Mouse (Mus musculus): ENCODE data around the gene Trim14.
A peak's percentile ranks its signal among the peaks of the same experiment; 100 is the strongest.
"Not testable (repeated sequence)": the region's sequence is repeated elsewhere in the genome, so short reads cannot be mapped to it uniquely, and the experiment has no call there.

The Trim14 gene

DNA sequence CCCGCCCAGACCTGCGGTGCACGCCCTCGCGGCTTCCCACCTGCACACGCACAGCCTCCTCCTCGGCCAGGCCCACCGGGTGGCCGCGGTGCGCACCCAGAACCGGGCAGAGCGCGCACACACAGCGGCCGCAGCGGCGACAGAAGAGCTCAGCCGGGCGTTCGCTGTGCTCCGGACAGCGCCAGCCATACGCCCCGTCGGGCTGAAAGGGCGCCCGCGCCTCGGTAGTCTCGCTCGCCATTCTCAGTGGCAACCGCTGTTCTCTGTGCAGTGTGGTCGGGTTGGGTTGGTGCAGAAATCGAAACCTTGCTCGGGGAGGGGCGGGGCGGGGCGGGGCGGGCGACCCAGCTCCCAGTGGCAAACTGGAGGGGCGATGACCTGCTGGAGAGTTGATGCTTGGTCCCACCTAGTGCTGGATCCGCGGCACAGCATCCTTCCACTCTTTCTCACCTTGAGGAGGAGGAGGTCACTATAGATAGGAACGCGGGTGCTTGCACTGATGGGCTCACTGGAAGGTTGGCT, at the start of gene Trim14:
Gene Trim14 (minus strand): TSS at position 302 of the 522 bp plus-strand sequence.
- no peak for DNase-seq

DNA sequence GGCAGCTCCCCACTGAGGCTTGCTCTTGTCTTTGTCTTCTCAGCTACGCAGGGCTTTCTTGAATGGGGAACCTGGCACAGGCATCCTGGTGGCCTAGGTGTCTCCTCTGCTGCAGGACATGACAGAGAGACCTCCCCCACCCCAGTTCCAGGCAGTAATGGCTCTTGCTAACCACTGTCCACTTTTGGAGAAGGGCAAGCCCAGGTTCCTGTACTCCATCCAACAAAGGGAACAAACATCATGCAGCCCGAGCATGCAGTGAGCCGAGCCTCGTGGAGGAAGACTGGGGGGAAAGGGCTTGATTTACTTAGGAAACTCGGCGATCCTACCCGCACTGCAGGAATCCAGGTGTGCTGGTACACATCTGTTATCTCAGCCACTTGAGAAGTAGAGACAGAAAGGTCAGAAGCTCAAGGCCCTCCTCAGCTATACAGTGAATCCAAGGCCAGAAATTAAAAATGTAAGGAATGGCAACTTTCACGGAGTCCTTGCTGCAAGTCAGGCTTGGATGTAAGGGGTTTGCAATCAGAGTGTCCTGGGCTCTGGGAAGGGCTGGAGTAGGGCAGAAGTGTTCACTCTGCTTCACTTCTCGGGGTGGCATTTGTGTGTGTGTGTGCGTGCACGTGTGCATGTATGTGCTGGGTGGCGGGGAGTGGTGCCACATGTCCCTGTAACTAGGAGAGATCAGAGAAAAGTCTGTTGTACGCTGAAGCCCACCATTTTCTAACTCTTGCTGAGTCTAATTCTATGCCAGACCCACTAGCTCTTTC, 49.3 kb upstream of the Trim14 start:
- DNase-seq: no peak

DNA sequence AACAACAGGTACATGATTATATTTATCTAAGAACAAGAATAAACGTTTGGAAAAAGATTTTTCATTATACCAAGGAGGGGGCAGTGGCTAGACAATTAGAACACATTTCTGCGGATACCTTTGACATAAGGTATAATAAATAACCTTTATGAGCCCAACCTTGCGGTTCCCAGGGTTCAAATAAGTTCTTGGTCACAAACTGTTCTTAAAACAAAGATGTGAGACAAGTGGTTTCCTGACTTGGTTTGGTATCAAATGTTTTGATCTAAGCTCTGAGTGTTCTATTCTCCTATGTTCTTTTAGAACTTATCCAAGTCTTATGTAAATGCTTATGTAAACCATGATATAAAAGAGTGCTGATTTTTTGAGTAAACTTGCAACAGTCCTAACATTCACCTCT, 48.6 kb upstream of the Trim14 start:
- DNase-seq: not testable (repeated sequence)

DNA sequence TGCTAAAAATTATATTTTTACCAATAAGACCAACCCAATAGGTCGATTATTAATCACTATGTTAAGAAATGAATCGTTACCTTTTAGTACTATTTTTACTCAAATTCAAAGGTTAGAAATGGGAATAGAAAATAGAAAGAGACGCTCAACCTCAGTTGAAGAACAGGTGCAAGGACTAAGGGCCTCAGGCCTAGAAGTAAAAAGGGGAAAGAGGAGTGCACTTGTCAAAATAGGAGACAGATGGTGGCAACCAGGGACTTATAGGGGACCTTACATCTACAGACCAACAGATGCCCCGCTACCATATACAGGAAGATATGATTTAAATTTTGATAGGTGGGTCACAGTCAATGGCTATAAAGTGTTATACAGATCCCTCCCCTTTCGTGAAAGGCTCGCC, 48.1 kb upstream of the Trim14 start:
- not testable (repeated sequence) for DNase-seq

DNA sequence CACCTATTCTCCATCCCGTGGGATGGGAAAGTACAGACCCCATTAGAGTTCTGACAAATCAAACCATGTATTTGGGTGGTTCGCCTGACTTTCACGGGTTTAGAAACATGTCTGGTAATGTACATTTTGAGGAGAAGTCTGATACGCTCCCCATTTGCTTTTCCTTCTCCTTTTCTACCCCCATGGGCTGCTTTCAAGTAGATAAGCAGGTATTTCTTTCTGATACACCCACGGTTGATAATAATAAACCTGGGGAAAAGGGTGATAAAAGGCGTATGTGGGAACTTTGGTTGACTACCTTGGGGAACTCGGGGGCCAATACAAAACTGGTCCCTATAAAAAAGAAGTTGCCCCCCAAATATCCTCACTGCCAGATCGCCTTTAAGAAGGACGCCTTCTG, 46.1 kb upstream of the Trim14 start:
- not testable (repeated sequence) for DNase-seq

DNA sequence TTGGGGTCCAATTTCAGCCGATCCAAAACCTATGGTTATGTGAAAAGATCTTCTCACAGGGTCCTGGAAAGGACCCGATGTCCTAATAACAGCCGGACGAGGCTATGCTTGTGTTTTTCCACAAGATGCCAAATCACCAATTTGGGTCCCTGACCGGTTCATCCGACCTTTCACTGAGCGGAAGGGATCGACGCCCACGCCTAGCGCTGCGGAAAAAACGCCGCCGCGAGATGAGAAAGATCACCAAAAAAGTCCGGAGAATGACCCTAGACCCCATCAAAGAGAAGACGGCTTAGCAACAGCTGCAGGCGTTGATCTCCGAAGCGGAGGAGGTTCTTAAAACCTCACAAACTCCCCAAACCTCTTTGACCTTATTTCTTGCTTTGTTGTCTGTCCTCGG, 45.6 kb upstream of the Trim14 start:
- not testable (repeated sequence) for DNase-seq

DNA sequence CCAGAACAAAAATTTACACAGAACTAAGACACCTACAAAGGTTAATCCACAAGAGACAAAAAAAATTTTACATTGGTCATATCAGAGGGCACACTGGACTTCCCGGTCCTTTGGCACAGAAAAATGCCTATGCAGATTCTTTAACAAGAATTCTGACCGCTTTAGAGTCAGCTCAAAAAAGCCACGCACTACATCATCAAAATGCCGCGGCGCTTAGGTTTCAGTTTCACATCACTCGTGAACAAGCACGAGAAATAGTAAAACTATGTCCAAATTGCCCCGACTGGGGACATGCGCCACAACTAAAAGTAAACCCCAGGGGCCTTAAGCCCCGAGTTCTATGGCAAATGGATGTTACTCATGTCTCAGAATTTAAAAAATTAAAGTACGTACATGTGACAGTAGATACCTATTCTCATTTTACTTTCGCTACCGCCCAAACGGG, 44.9 kb upstream of the Trim14 start:
- not testable (repeated sequence) for DNase-seq

DNA sequence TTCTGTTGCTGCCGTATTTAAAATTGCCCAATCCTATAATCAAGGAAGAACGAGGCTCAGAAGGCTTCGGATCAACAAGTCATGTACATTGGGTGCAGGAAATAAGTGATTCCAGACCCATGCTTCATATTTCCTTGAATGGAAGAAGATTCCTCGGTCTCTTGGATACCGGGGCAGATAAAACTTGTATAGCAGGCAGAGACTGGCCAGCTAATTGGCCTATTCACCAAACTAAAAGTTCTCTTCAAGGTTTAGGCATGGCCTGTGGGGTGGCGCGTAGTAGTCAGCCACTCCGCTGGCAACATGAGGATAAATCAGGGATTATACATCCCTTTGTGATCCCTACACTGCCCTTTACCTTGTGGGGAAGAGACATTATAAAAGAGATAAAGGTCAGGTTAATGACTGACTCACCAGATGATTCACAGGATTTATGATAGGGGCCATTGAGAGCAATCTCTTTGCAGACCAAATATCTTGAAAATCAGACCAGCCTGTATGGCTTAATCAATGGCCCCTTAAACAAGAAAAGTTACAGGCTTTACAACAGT, 42.9 kb upstream of the Trim14 start:
- DNase-seq: not testable (repeated sequence)

DNA sequence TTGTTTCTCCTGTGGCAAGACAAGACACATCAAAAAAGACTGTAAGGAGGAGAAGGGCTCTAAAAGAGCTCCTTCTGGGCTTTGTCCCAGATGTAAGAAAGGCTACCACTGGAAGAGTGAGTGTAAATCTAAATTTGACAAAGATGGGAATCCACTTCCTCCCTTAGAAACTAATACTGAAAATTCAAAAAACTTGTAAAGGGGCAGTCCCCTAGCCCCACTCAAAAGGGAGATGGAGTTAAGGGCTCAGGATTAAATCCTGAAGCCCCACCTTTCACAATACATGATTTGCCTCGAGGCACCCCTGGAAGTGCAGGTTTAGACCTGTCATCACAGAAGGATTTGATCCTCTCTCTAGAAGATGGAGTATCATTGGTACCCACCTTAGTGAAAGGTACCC, 42.3 kb upstream of the Trim14 start:
- DNase-seq: no peak

DNA sequence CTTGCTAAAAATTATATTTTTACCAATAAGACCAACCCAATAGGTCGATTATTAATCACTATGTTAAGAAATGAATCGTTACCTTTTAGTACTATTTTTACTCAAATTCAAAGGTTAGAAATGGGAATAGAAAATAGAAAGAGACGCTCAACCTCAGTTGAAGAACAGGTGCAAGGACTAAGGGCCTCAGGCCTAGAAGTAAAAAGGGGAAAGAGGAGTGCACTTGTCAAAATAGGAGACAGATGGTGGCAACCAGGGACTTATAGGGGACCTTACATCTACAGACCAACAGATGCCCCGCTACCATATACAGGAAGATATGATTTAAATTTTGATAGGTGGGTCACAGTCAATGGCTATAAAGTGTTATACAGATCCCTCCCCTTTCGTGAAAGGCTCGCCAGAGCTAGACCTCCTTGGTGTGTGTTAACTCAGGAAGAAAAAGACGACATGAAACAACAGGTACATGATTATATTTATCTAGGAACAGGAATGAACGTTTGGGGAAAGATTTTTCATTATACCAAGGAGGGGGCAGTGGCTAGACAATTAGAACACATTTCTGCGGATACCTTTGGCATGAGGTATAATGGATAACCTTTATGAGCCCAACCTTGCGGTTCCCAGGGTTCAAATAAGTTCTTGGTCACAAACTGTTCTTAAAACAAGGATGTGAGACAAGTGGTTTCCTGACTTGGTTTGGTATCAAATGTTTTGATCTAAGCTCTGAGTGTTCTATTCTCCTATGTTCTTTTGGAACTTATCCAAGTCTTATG, 39.8 kb upstream of the Trim14 start:
- not testable (repeated sequence) for DNase-seq

DNA sequence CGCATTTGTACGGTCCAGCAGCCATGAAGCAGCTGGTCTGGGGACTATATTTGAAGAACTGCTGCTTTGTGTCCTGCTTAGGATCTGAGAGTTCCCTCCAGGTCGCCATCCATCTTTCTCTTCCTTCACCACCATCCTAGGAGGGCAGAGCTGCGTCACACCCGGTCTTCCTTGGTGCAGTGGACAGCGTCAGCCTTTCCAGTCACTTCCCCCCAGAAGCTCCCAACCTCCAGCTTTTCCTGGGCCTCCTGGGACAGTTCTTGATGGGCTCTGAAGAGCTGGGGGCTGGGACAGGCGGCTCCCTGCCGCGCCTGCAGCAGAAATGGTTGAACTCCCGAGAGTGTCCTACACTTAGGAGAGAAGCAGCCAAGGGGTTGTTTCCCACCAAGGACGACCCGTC, 38.9 kb upstream of the Trim14 start:
- DNase-seq: no peak

DNA sequence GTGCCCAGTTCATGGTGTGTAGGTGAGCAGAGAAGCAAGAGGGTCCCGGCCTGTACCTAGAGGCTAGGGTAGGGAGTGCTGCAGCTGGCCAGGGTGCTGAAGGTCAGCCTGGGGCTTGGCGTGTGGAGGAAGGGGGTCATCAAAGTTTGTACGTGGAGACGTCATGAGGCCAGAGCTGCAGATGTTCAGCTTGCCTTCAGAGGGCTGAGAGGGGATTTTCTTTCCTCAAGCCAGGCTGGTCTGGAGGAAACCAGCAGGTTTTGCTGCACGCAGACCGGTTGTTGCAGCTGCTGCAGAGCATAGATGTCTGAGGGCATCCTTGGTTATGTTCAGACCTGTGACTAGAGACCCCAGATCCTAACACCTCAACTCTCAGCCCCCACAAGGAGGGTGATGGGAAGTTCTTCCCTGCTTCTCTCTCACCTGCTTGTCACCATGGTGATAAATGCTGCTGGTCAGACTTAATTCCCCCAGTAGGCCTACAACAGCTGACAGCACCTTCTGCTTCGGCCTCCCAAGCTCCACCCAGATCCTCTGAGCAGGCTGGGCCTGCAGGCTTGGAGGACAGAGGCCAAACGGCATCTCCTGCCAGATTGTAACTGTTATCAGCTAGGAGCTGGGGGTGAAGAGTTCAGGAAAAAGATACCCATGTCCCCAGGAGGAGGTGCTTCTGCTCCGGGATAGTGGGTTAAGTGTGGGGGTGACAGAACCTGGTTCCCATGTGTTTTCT, 38.2 kb upstream of the Trim14 start:
- DNase-seq: peak; percentile 38

DNA sequence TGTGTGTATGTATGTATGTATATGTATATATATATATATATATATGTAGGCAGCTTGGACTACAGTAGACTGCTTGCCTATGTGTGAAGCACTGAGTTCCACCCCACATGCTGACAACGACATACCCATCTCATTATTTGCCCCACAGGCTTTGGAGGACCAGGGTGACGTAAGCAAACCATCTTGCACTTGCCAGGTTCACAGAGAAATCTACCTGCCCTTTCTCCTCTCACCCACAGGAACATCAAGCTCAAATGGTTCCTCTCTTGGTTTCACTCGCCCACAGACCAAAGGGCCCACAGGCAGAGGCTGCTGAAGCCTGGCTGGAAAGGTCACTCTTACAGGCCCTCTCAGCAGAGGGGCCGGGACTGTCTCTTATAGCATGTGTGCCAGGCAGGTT, 36.7 kb upstream of the Trim14 start:
- DNase-seq: no peak

DNA sequence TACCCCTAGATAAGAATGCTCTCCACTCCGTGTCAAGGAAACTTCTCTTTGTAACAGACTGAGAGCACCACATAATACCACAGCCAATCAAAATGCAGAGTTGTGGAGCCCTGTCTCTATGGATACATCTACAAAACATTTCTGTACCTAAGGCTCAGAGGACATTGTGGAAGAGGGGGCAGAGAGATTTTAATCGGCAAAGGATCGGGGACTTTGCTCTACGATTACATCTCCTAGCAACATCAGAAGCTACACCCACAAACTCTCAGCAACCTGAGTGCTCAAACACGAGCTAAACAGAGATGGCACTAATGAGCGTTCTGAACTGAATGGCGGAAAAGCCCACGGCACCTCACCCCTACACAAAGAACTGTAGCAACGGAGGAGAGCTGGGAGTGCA, 35.8 kb upstream of the Trim14 start:
- no peak for DNase-seq

DNA sequence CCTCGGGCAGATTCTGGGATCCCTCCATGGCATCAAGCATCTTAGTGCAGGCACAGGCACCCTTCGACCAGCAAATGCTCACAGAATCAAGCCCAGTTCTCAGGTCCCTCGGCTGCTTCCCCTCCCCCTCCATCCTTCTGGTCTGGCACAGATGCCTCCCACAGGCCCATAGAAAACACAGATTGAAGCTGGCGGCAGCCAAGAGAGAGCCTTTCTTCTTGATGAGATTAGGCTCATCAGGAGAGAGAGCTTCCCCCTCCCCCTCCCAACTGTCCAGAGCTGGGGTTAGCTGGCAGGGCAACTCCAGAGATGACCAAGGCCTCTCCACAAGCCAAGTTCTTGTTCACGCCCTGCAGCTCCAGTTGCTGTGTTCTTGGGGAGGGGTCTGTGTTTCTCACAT, 33.7 kb upstream of the Trim14 start:
- peak; percentile 63 for DNase-seq

DNA sequence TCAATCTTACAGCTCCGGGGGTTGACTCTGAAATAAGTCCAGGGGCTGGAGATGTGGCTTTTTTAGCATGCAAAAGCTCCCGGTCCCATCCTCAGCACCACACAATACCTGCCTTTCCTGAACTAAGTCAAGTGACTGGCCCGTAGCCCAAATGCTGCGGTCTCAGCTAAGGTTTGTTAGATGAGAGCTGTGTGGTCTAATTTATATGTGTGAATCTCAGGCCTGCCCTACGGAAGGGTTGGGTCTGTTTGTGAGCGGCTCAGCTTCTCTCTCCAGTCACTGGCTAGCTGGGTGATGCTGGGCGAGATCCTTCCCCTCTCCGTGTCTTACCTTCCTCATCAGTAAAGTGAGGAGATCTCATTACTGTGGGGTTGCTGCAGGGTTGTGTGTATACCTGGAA, 32.2 kb upstream of the Trim14 start:
- DNase-seq: no peak

DNA sequence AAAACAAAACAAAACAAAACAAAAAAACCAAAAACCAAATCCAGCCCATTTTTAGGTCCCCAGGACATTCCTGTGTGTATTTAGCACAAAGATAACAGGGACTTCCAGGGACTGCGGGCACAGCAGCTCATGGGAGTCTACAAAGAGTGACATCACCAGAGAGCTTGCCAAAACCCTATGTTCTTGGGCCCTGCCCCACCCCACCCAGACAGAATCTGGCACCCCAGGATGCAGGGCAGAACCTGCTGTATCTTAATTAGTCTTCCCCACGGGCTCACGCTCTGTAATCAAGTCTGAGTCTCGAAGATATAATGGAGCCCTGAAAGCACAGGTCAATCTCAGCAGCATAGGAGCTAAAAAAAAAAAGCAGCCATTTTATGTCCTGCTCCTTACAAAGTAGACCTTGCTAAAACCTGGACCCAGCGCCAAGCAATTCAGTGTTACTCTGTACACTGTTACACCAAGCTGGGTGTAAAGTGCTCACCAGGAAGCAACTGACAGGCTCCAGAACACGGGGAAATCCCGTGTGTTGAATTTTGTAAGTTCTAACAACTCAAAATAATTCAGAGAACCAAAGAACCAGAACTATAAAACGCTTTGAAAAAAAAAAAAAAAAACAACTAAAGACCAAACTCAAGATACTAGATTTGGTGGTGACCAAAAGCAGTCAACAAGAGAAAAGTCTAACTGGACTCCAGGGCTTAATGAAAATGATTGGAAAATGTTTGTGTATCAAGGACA, 31.2 kb upstream of the Trim14 start:
- no peak for DNase-seq

DNA sequence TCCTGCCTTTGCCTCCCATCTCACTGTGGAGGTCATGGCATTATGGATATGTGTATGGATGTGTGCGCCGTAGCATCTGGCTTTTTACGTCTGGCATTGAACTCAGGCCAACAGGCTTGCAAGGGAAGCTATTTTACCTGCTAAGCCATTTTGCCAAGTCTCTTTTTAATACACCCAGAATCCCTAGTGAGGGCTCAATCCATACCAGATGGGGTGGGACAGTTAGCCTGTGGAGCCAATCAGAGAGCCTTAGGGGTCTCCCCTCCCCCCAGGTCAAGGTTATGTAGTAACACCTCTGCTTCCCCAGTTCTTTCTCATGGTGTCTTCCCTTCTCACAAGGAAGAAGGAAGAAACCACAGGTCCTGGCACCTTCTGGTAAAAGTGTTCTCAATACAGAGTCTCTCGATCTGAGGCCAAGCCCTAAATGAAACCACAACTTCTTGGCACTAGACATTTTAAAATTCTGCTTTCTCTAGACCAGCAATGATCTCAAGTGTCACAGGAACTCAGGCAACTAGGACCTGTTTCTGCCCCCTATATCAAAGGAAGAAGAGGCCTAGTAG, 29.5 kb upstream of the Trim14 start:
- no peak for DNase-seq

DNA sequence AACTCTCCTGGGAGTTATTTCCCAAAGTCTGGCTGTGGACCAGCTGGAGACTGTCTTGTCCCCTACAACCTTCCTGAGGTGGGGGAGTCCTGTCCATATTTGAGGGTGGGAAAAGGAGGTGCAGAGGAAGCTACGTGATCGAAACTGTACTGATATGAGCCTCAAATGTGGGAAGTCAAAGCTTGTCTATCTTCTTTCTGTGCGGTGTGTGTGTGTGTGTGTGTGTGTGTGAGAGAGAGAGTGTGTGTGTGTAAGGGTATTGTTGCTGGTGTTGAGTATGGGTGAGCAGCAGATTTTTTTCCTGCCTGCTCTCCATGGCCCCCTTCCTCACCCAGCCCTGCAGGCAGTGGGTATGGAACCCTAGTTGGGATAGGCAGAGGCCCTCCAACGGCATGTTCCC, 28.3 kb upstream of the Trim14 start:
- no peak for DNase-seq

DNA sequence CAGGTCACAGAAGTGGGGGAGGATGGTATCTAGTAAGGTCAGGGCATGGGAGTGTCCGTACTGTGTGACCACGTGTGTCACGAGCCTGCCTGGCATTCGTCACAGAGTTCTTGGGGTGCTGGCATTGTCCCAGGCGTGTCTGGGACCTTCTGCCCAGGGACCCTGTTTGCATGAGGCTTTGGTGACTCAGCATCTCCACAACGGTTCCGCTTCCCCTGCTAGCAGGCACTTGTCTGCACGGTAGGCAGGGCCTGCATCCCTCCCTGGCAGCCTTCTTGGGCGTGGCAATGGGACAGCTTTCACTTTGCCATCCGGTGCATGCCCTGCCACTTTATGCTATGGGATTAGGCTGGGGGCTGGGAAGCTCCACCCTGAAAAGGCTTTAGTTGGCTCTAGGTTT, 27.9 kb upstream of the Trim14 start:
- no peak for DNase-seq

DNA sequence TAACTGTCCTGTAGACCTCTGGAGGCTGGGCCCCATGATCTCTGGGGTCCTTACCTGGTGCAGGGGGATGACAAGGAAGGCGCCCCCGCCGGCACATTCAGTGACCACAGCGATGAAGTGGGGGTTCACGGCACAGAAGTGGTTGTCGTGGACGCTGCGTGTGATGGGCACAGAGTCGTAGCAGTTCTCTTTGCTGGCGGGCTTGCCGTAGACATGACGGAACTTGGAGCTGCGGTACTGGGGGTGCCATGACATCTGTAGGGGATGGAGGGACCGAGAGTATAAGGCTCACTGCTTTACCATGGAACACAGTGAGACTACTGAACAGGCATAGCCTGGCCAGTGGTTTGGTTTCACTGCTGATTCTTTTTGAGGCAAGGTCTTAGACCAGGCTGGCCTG, 26.9 kb upstream of the Trim14 start:
- no peak for DNase-seq

DNA sequence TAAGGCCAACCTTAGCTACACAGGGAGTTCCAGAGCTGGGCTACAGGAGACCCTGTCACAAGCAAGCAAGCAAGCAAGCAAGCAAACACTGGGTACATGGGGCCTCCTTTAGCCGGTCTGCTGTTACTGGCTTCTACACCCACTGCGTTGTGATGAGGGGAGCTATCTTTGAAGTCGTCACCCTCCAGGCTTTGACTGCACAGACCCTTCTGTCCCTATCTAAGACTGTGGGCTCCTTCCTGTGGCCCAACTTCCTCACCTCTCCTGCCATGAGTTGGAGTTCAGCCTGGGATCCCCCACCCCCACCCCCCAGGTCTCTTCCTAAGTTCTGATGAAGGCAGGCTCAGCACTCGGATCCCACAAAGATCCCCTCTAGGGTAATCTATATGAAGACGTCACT, 26.1 kb upstream of the Trim14 start:
- no peak for DNase-seq

All from cerebellum, adult 11 months (tissue).